In genomic region chrX:163827461-163827860, GRCm38 (mm10) we compare ENCODE assay signal across 11 mouse cellular contexts.
A peak's percentile ranks its signal among the peaks of the same experiment; 100 is the strongest.
DNase-seq lines count a peak whose midpoint lies in the region; ATAC-seq and TF ChIP-seq lines count a peak whose summit lies in the region.
"Had no signal": no experiment of that assay in that cellular context is flagged by ENCODE, and none has a peak within 500 bp of the region (broad histone marks: within the 10 kb centered on the region; RNA-seq: fewer than 3 reads in every experiment).

No protein-coding gene starts in this region.

- TF ChIP-seq CTCF in lung, postnatal 0 days (IDR thresholded peaks at IDR 0.05), result peak; percentile 44
- peak; percentile 51 for TF ChIP-seq CTCF in stomach, postnatal 0 days (IDR thresholded peaks at IDR 0.05; ENCODE audit: low read depth)

- ATAC-seq in lung, postnatal 0 days, result no peak
- ATAC-seq in stomach, postnatal 0 days (ENCODE audit: low FRiP score, low TSS enrichment), result 0 out of 2 replicates have a peak, but pooled peaks have one; percentile 38
- no peak for ATAC-seq in erythroid progenitor cell, adult 5-6 weeks (replicated peaks; ENCODE audit: low FRiP score, poor library complexity, severe bottlenecking)
- ATAC-seq in frontal cortex, adult (ENCODE audit: low TSS enrichment), result no peak

- H3K9ac ChIP-seq in lung, postnatal 0 days (replicated peaks; ENCODE audit: low read depth), result no peak overlapping the region
- no peak overlapping the region for H3K9ac ChIP-seq in stomach, postnatal 0 days (ENCODE audit: low read length)
- H3K9ac ChIP-seq: embryonic facial prominence, embryonic 15.5 days; hindbrain, embryonic 15.5 days had no signal

- H3K27me3 ChIP-seq in lung, postnatal 0 days (replicated peaks; ENCODE audit: insufficient read depth, low read length), result no peaks in the 10 kb centered on the region
- H3K27me3 ChIP-seq in stomach, postnatal 0 days (ENCODE audit: control insufficient read depth, insufficient read depth, low read length), result no peaks in the 10 kb centered on the region
- H3K27me3 ChIP-seq: embryonic facial prominence, embryonic 15.5 days; hindbrain, embryonic 15.5 days had no signal

- H3K27ac ChIP-seq in lung, postnatal 0 days (ENCODE audit: low read length), result no peak overlapping the region
- no peak overlapping the region for H3K27ac ChIP-seq in stomach, postnatal 0 days (replicated peaks)
- H3K27ac ChIP-seq: embryonic facial prominence, embryonic 15.5 days; hindbrain, embryonic 15.5 days had no signal

- intact Hi-C loops in gastrocnemius, postnatal 36 days (cut with DNase I), result loop anchor here (10.0 kb wide), 1 partner anchor 177 kb away; no protein-coding TSS in a partner anchor

- no peaks in the 10 kb centered on the region for H3K4me1 ChIP-seq in lung, postnatal 0 days (ENCODE audit: insufficient read depth, low read depth, low read length)
- H3K4me1 ChIP-seq in stomach, postnatal 0 days (replicated peaks; ENCODE audit: control insufficient read depth, insufficient read depth), result no peaks in the 10 kb centered on the region
- H3K4me1 ChIP-seq: embryonic facial prominence, embryonic 15.5 days; hindbrain, embryonic 15.5 days had no signal

- WGBS in lung, postnatal 0 days, result 41% methylated on average over 3 of the region's 3 CpGs
- 44% methylated on average over 3 of the region's 3 CpGs for WGBS in stomach, postnatal 0 days

- H3K36me3 ChIP-seq in lung, postnatal 0 days (ENCODE audit: insufficient read depth, low read length), result no peaks in the 10 kb centered on the region
- H3K36me3 ChIP-seq in stomach, postnatal 0 days (ENCODE audit: control insufficient read depth, insufficient read depth, low read length), result no peaks in the 10 kb centered on the region
- H3K36me3 ChIP-seq: embryonic facial prominence, embryonic 15.5 days; hindbrain, embryonic 15.5 days had no signal

- H3K9me3 ChIP-seq in lung, postnatal 0 days (ENCODE audit: low read length), result no peaks in the 10 kb centered on the region
- no peaks in the 10 kb centered on the region for H3K9me3 ChIP-seq in stomach, postnatal 0 days (ENCODE audit: control insufficient read depth, low read length)
- H3K9me3 ChIP-seq: embryonic facial prominence, embryonic 15.5 days; hindbrain, embryonic 15.5 days had no signal

- no peak overlapping the region for H3K4me3 ChIP-seq in lung, postnatal 0 days (ENCODE audit: low read depth, low read length)
- no peak overlapping the region for H3K4me3 ChIP-seq in stomach, postnatal 0 days (ENCODE audit: low read depth, low read length)
- H3K4me3 ChIP-seq: embryonic facial prominence, embryonic 15.5 days; hindbrain, embryonic 15.5 days had no signal

- TF ChIP-seq EP300 in lung, postnatal 0 days (IDR thresholded peaks at IDR 0.05), result no peak
- TF ChIP-seq EP300 in stomach, postnatal 0 days (optimal IDR thresholded peaks at IDR 0.05), result no peak

- peak; percentile 1 for DNase-seq in gastrocnemius, adult 18-20 months (ENCODE audit: low spot score)
- no peak for DNase-seq in gastrocnemius, postnatal 36 days
- DNase-seq in lung, postnatal 0 days (ENCODE audit: low spot score), result peak; percentile 7
- no peak for DNase-seq in lung, postnatal 4 days
- DNase-seq in embryo, embryonic 10.5 days (ENCODE audit: low spot score), result peak; percentile 3
- DNase-seq in stomach, postnatal 0 days (ENCODE audit: low spot score), result no peak
- DNase-seq: right cerebral cortex, postnatal 25 days had no signal

- no peak overlapping the region for H3K4me2 ChIP-seq in lung, postnatal 0 days (replicated peaks; ENCODE audit: low read depth, low read length)
- no peak overlapping the region for H3K4me2 ChIP-seq in stomach, postnatal 0 days (replicated peaks; ENCODE audit: low read depth)
- H3K4me2 ChIP-seq: embryonic facial prominence, embryonic 15.5 days; hindbrain, embryonic 15.5 days had no signal

Comparison
In these comparisons a context has a peak if more than half of its experiments do, and no peak if none do; other contexts are left out.
1. DNase-seq: peak in gastrocnemius, adult 18-20 months (single experiment), lung, postnatal 0 days (single experiment) and embryo, embryonic 10.5 days (single experiment); none in gastrocnemius, postnatal 36 days (0 of 2), lung, postnatal 4 days (0 of 2) and stomach, postnatal 0 days (single experiment).